Mouse (Mus musculus) intestine, embryonic 15.5 days (tissue): ENCODE measurements at regions not wholly inside any gene's neighbourhood (a gene's known extent, or its start where the extent isn't known, plus 50 kb on each side); places are given as distances from the start of the nearest gene placed in this dataset.

Experiments
- ATAC-seq: fragments of 200-750 bp; cut with Nextera tagmentation; 2 replicates; pipeline ENCODE4 v1.8.0; 2017; ENCODE audit warnings: moderate TSS enrichment, moderate library complexity
- H3K27ac ChIP-seq: fragments of 300-500 bp; sonication (generic); 2 replicates; pipeline ENCODE4 v1.5.1; 2015; ENCODE audit warnings: mild to moderate bottlenecking, inconsistent platforms
- H3K27me3 ChIP-seq: fragments of 300-500 bp; sonication (generic); replicated peaks from 2 replicates; pipeline ENCODE4 v1.6.1; 2015; ENCODE audit warnings: inconsistent platforms
- H3K36me3 ChIP-seq: fragments of 300-500 bp; sonication (generic); 2 replicates; pipeline ENCODE4 v1.6.1; 2015; ENCODE audit warnings: inconsistent platforms
- H3K4me1 ChIP-seq: fragments of 300-500 bp; sonication (generic); replicated peaks from 2 replicates; pipeline ENCODE4 v1.6.1; 2015; ENCODE audit warnings: inconsistent platforms
- H3K4me2 ChIP-seq: fragments of 300-500 bp; sonication (generic); replicated peaks from 2 replicates; pipeline ENCODE4 v1.6.1; 2015; ENCODE audit warnings: mild to moderate bottlenecking, inconsistent platforms
- H3K4me3 ChIP-seq: fragments of 300-500 bp; sonication (generic); replicated peaks from 2 replicates; pipeline ENCODE4 v1.5.1; 2015; ENCODE audit warnings: inconsistent platforms
- H3K9ac ChIP-seq: fragments of 300-500 bp; sonication (generic); 2 replicates; pipeline ENCODE4 v1.6.1; 2015; ENCODE audit warnings: inconsistent platforms
- H3K9me3 ChIP-seq: fragments of 300-500 bp; sonication (generic); 2 replicates; pipeline ENCODE4 v1.6.1; 2016; ENCODE audit warnings: inconsistent platforms
- WGBS: fragments of 180-500 bp; shearing (Covaris S2); methylation state at CpG from one replicate; pipeline ENCODE4 v1.1.7; 2015; 5-methylcytosine and 5-hydroxymethylcytosine counted together

GRCm38 (mm10) chr1:146359632-146360031 lies 134.9 kb upstream of the Brinp3 start:
- Histone ChIP-seq H3K4me3 (no peak overlapping the region), H3K36me3 (no peaks in the 10 kb centered on the region), H3K27ac (no peak overlapping the region), H3K27me3 (no peaks in the 10 kb centered on the region), H3K9me3 (no peaks in the 10 kb centered on the region), H3K9ac (no peak overlapping the region), H3K4me2 (no peak overlapping the region), H3K4me1 (no peaks in the 10 kb centered on the region)
- WGBS = 40% methylated on average over 3 of the region's 3 CpGs
- no peak for ATAC-seq

- Histone ChIP-seq H3K9ac (no peak overlapping the region), H3K4me2 (no peak overlapping the region), H3K27me3 (no peaks in the 10 kb centered on the region), H3K27ac (no peak overlapping the region), H3K4me3 (no peak overlapping the region), H3K4me1 (no peaks in the 10 kb centered on the region), H3K36me3 (no peaks in the 10 kb centered on the region), H3K9me3 (no peaks in the 10 kb centered on the region)
- no peak for ATAC-seq
Measured at GRCm38 (mm10) chr1:146360124-146360523, 134.4 kb upstream of the Brinp3 start.

DNA sequence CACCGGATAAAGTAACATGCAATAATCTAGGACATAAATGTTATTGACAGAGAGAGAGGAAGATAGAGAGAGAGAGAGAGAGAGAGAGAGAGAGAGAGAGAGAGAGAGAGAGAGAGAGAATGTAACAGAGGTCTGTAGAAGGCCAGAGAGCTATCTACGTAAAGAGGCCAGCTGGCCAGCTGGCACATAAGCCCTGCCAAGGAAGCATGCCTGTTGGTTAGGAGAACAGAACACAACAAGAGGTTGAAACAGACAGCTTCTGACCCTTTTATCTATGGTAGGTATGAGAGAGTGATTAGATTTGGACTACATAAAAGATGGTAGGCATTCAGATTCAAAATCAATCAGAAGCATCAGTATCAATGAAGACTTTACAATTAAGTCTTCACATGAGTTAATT lies 130.8 kb upstream of the Brinp3 start:
- Histone ChIP-seq H3K4me3 (no peak overlapping the region), H3K9me3 (no peaks in the 10 kb centered on the region), H3K4me1 (no peaks in the 10 kb centered on the region), H3K9ac (no peak overlapping the region), H3K4me2 (no peak overlapping the region), H3K27ac (no peak overlapping the region), H3K36me3 (no peaks in the 10 kb centered on the region), H3K27me3 (no peaks in the 10 kb centered on the region)
- no peak for ATAC-seq
- WGBS = 85% methylated on average over 2 of the region's 2 CpGs
